Mouse (Mus musculus) heart, adult 18-20 months (tissue): Measurements from ENCODE around the gene Hoxa9. TPM values are rescaled to one million over a fixed set of nuclear protein-coding genes. Genes with fewer than 3 reads are reported as not detected.

ENCODE experiments used
- DNase-seq, 2 experiments: peaks; one replicate each; pipeline ENCODE4 v3.0.0; 2021 to 2022; ENCODE audit warnings: mixed read lengths in 1 of 2
- total RNA-seq, 2 experiments: library from RNA; stranded (reverse); gene quantifications; 2 replicates each; pipeline ENCODE4 v1.2.3; 2021

The Hoxa9 gene
- total RNA-seq, 2 experiments from 2014 or later = not detected

DNA sequence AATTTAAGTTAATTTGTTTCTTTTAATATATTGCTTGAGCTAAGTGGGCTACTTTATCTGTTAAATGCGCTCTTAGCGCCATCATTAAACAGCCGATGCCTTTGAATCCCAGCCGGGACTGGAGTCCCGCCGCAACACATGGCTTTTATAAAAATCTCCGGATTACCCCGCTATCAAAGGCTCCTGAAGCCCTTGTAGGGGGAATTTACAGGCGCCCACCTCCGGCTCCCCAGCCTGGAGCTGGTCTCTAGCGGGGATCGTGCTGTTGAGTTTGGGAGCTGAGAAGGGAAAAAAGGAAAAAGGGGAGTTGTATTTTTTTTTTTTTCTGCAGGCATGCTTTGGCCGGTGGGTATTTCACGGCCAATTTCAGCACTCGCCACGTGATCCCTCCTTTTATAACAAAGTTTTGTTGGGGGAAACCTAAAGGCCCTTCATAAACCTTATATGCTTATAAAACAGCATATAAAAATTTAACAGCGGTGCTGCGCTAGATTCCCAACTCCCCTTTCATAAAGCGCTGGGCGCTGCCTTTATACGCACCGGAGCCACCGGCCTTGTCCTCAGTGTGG lies 13.7 kb upstream of the Hoxa9 start:
- DNase-seq = no peak

DNA sequence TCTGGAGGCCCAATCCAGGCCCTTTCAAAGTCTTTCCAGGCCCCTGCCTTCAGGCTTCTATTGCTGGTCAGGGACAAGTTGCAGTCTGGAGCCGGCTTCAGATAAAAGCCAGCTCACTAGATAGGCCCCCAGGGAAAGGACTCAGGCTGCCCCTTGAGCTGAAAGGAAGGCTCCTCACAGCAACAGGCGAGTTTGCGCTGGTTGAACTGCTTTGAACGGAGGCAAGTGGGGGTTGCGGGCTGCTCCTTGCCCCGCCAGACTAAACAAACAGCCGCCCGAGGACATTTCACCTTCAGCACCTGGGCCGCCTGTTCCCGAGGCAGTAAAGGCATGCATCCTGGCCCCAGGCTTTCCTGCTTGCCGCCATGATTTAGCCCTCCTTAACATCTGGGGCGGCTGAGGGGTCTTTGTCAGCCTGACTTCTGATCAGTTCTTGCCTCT lies 12.8 kb upstream of the Hoxa9 start:
- DNase-seq = no peak

DNA sequence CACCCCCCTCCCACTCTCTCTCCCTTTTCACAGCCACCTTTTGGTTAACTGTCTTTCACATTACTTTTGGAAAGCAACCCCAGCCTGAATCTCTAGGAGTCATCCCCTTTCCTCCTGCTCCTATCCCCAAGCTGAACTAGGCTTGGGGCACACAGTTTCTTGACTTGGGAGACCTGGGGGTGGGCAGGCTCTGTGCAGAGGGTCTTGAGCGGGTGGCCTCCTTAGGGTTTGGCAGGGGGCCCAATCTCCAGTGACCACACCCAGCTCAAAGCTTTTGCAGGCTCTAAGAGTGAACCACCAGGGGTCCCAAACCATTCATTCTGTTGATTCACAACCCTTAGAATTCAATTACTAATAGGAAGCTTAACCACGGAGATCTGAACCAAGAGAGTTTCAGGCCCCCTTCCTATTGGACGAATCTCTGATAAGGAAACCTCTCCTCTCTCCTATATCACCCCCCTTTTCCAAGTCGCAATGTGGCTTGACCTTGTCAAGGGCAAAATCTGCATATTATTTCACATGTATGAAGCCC lies 12.0 kb upstream of the Hoxa9 start:
- no peak for DNase-seq

DNA sequence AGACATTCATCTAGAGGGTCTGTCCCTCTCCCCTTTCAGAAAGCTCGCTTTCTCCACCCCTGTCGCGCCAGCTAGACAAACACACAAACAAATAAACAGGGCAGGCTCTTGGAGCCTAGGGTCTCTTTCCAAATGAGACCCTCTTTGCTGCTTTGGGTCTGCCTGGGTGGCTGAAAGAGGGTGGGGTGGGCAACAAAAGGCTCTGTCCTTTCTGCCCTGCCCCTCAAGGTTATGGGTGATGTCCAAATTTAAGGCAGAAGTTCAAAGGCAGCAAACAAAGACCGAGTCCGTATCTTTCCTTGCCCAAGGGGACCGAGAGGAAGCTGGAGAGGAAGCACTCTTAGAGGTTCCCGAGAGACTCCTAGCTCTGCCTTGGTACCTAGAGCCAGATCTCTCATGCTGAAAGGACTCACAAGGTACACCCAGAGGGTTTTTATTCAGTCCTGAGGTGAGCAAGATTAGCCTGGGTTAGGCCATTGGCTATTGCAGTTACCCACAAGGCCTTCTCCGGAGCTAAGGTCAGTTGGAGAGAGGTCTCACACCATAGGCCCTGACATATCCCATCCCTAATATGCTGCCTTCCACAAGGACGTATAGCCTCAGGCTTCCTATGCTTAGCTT lies 10.2 kb upstream of the Hoxa9 start:
- DNase-seq = no peak

DNA sequence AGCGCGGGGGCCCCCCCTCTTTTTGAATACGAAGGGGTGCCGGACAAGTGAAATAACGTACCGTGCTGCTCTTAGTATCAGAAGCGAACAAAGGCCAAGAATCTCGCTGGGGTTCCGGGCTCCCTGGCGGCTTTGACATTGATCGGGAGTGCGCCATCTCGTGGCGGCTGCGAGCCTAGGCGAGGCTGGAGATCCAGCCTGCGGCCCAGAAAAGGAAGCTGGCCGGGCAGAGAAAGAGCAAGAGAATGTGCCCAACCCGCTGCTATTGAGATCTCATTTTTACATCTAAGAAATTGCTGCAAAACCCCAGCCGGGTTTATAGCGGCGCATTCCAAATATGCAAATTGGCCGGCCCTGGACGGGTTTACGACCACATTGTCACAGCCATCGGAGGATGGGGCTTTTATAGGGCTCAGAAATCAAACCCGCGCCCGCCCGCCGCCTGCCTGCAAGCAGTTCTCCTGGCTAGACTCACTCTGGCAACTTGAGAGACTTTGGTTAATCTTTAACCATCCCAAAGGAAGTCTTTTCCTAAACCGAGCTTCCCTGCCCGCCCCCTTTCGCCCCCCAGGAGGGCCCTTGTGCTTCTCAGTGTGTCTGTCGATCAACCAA lies 9.6 kb upstream of the Hoxa9 start, which contains the start of gene Hoxa10:
TSS of gene Hoxa10 (minus strand) at position 466 of the 612 bp plus-strand sequence.
- DNase-seq = peak; percentile 73 to 79

DNA sequence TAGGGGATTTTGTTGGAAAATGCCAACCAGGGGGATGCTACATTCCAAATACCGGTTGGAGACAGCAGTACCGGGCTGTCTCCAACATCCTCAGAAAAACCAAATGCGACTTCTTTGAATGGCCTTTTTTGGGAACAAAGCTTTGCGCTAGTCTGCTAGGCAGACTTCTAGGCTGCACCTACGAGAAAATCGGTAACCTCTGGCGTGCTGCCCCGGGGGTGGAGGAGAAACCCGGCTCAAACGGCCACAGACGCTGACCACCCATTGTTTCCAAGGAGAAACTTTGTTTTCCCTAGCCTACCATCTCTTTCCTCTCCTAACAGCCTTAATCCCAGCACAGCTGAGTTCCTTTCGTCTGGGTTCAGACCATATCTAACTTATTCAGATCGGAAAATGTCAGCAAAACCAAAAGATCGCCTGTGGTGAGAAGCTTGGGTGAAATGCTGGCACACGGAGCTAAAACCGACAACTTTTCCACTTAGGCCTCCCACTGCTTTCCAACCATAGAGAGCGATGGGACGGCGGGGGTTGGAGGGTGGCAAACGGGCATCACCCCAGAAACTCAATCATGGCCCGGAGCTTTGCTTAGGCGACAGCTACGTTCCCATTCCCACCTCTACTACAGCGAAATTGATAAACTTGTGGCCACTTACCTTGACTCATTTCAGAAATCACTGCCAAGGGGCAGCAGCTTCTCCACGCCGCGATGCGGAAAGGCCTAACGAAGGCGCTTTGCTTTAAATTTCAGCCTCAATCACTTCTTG lies 8.9 kb upstream of the Hoxa9 start:
- DNase-seq = no peak

DNA sequence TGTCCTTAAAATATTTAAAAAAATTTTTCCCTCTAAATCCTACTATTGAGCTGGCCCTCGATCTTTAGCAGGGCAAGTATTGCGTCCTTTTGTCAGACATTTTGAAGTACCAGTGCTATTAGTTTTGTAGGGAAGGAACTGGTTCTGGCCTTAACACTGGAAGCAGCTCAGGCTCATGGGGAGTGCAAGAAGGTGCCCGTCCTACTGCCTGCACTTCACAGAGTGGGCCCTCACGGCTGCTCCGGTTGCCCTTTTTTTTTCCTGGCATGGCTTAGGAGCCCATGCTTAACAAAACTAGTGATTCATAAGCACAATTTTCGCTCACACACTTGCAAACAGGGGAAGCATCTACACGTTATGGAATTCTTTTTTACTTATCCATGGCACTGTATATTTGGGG lies 8.1 kb upstream of the Hoxa9 start:
- DNase-seq = no peak

DNA sequence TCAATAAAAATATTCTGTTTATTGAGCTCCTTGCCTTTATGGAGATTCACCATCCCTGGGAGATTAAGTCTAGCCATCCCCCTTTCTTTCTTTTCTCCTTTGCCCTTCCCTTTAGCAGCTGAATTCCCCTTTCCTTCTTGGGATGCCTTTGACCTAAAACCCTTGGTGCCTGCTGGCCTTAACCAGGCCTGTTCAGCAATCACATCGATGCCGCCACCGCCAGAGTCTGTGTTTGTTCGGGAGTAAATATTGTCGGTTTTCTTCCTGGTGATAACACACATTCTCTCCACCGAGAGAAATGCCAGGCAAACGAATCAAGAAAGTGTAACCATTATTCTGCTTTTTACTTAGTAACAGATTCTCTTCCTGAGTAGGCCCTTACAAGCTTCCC lies 7.3 kb upstream of the Hoxa9 start:
- no peak for DNase-seq

DNA sequence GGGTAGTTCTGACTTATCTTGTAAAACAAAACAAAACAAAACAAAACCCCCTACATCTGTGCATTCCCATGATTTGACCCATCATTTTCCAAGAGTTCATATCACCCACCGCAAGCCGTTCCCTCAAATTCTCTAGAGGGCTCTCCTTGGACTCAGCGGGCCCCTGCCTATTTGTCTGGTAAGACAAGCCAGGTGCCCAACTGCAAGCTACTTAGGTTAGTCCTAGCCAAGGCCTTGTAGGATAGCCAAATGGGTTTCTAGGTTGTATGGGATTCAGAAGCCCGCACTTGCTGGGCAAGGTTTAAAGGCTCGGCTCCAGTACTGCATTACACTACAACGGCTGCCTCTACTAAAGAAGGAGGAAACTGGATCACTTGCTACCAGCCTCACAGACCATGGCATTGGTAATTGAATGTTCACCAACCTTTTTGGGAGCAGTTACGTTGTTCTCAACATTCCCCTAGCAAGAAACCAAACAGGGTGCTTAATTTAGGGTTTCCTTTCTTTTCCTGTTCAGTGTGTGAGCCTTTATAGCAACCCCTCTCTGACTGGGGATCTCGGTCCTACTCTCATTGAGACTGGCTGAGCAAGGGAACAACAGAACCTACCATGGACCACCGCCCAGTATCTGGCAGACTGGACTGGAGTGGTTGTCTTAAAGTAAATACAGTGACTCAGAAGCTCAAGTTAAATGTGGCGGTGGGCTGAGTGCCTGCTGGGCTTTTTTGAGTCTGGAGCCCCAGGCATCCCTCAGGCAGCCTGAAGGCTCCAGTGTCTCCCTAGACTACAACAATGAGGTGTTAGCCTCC lies 6.7 kb upstream of the Hoxa9 start:
- DNase-seq = no peak

DNA sequence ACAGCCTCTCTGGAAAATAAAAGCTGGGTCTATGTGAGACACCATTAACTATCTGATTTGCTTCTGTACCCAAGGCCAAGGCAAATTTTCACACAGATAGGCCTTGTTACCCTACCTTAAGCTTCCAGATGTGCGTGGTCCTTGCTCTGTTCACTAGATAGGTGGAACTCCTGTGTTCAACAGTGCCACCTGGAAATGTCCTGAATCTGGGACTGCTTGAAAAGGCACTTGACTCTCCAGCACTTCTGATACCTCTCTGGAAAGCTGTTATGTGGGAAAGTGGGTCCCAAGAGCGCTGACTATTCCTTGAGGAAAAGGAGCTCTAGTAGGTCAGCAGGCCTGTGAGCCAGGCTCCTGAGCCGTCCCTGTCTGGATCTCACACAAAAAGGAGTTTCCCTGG lies 5.9 kb upstream of the Hoxa9 start:
- DNase-seq = no peak

DNA sequence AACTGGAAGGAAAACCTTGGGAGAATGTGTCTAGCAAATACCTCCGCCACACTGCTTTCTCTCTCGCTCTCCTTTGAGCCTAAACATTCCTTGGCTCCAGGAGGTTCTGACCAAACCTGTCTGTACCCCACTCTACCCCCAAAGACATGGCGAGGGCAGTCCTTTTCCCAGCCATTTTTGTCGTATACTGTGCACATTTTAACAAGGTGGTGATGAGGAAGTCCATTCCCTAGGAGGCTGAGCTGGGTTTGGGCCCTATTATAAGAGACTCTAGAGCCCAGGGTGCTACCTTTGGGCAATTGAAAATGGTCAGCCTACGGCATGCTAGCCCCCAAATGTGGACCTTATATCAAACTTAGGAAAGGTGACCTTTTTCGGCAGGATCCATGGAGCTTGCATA lies 5.0 kb upstream of the Hoxa9 start:
- DNase-seq = no peak

DNA sequence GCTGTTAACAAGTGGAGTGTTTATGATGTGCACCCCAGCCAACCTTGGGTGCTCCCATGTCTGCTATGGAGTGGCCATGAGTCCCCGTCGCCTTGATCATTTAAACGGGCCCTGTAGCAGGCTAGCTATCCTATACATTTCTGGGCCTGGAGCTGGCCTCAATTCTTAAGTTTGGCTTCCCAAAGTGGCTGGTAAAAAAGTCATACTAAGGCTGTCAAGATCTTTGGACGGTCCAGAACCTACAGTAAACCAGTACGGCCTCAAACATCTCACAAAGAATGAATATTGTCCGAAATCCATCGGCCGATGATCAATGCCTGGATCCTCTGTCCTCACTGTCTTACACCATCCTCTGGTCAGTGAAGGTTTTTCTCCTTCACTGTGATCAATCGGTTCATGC lies 4.4 kb upstream of the Hoxa9 start:
- DNase-seq = no peak

DNA sequence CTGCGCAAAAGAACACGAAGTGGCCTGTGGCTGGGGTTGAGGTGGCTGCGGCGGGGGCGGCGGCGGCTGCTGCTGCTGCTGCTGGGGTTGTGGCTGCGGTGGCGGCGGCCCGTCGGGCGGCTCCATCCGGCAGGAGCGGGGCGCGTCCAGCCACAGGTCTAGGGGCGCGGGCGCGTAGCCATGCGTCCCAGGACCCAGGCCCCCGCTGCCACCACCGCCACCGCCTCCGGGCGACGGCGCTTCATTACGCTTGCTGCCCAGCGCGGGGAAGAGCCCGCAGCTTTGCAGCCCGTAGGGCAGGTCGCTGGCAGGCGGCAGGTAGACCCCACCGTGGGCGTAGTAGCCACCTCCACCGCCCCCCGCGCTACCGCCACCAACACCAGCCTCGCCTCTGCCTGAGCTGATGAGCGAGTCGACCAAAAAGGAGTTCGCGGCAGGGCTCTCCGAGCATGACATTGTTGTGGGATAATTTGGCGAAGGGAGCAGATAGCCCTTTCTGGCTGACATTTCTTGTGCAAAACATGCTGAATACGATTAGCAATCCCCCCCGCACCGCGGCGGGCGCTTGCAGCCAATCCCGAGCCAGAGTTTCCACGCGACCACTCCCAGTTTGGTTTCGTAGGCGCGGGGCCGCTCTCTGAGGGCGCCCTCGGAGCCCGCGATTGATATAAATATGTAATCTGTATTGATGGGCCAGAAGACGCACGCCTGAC lies 3.7 kb upstream of the Hoxa9 start:
- no peak for DNase-seq

DNA sequence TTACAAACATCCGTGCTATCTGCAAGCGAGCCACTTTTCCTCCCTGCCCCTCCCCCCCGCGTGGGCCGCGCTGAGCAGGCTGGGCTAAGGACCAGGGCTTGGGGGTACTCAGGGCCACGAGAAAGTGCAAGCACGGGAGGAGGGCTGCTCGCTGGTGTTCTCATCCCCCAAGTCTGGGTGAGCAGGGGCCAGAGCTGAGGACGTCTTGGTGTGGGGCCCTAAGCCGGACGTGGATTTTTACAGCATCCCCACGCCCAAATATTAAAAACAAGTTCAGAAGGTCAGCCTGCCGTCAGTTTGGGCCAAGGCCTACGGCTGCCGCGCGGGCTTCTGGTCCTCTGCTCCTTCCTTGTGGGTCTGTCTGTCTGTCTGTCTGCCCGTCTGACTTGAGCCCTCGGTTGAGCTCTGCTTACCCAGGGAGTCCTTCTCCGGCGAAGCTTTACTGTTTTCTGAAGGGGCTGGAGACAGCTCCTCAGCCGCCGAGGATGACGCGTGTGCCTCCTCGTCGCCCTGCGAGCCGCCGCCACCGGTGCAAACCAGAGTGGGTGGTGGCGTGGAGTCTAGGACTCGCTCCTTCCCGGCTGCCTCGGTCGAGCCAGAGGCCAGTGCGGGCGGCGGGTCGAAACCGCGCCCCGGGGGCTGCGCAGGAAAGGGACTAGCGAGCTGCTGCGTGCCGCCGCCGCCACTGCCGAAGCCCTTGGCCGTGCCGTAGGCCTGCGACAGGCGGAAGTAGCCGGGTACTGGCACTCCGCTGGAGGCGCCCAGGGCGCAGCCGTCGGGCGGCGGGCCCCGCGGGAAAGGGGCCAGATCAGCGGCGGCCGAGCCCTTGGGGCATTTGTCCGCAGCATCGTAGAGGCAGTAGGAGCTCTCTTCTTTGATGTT lies 2.9 kb upstream of the Hoxa9 start:
- peak in 1 of 2 experiments; percentile 22 for DNase-seq

DNA sequence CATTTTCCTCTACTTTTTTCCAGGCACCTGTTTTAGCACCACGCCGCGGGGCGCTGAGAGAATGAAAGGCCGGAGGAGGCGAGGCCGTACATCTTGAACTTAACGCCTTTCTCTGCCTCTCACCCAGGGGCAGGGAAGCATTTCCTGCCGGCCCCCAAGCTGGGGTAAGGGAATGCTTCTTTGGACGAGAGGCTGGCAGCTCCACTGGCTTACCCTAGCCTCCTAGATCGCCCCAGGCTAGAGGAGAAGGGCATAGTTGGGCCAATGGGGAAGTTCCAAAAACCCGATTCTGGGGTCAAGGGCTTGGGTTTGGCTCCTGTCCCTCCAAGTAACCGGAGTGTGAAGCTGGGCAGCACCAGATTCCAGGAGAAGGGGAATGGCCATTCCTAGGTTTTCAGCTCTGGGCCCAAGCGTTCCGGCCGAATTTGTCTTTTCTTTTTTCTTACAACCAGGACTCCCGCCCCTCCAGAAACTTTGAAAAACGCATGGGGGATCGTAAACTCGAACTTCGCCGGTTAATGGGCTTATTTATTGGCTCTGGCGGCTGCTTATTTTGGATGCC lies 2.2 kb upstream of the Hoxa9 start:
- peak in 1 of 2 experiments; percentile 21 for DNase-seq

DNA sequence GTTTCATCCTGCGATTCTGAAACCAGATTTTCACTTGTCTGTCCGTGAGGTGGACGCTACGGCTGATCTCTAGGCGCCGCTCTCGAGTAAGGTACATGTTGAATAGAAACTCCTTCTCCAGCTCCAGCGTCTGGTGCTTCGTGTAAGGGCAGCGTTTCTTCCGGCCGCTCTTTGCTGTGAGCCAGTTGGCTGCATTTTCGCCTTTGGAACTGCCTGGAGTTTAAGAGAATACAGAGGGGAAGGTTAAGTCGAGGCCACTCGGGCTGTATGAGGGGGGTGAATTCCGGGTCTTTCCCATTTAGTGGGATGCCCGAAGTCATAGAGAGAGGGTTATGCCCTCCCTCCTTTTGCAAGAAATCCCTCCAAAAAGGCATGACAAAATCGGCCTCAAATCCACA lies 1.7 kb upstream of the Hoxa9 start:
- peak in 1 of 2 experiments; percentile 48 for DNase-seq

DNA sequence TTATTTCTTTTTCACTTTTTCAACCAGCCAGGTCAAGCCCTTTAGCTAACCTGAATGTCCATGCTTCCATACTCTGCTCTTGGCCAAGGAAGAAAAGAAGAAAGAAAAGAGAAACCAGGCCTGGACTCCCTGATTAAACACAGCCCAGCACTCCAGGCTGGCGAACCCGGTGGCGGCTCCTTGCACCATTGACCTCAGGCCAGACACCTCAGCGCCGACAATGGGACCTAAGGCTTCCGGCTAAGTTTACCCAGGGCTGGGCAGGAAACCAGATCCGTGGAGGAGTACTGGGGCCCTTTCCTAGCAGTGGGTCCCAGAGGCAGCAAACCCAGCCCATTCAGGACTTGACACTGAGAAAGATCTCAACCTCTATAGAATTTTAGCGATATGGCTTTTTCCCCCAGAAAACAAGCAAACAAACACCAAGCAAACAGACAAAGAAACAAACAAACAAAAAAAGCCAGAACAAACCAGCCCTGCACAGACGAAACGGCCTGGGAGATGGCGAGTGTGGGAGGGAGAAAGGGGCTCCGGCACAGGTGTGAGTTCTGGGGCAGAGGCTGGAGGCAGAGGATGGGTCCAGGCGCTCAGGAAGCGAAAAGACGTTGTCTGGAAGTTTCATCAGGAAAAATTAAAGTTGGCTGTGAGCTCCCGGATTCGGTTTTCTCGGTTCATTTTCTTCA lies 1.1 kb upstream of the Hoxa9 start:
- DNase-seq = peak in 1 of 2 experiments; percentile 40

DNA sequence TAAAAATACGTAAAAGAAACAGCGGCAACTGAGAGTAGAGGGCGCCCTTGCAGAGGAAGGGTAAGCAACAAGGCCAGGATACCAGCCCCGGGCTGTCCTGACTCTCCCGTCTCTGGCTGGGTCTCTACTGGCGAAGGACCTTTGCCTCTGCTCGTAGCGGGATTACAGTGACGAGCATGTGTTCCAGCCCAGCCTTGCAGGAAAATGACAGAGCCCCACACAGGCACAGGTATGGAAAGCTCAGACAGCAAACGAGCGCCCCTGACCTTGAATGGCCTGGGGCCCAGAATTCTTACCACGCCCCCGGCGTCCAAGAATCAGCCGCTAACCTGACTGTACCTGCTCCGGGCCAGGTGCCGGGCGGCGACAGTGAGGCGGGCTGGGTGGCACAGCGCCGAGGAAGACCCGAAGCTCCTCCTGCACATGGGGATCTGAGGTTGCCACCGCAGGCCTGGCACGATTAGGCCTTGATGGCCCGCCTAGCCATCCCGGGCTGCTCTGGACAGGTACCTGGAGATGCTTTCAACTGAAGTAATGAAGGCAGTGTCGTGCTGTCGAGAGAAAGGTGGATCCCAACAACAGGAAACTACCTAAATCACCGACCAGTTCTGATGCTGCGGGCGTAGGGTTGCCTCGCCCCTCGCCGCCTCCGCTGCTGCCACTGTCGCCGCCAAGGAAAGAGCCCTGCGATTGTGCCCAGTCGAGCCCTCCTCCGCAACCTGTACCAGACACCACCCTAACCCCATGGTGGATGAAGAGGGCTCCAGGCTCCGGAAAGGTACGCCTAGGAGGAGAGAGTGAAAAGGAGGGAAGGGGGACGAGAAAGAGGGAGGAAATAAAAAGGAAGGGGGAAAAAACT lies 1.1 kb downstream of the Hoxa9 start:
- peak in 1 of 2 experiments; percentile 12 for DNase-seq
